Mouse (Mus musculus) embryonic facial prominence, embryonic 12.5 days (tissue): ENCODE data around the gene Ear6. TPM values are rescaled to one million over a fixed set of nuclear protein-coding genes. Genes with fewer than 3 reads are reported as not detected.
A peak's percentile ranks its signal among the peaks of the same experiment; 100 is the strongest.
"Not testable (repeated sequence)": the region's sequence is repeated elsewhere in the genome, so short reads cannot be mapped to it uniquely, and the experiment has no call there.

ENCODE experiments used
- ATAC-seq: fragments of 200-750 bp; cut with Nextera tagmentation; 2 replicates; pipeline ENCODE4 v1.8.0; 2017; ENCODE audit not compliant: insufficient number of reproducible peaks, insufficient read depth, low FRiP score, low TSS enrichment
- H3K27ac ChIP-seq: fragments of 300-500 bp; sonication (generic); 2 replicates; pipeline ENCODE4 v1.5.1; 2016; ENCODE audit warnings: mild to moderate bottlenecking
- H3K27me3 ChIP-seq: fragments of 300-500 bp; sonication (generic); 2 replicates; pipeline ENCODE4 v1.6.1; 2016; ENCODE audit warnings: mild to moderate bottlenecking, moderate library complexity
- H3K36me3 ChIP-seq: fragments of 300-500 bp; sonication (generic); 2 replicates; pipeline ENCODE4 v1.6.1; 2016; ENCODE audit warnings: mild to moderate bottlenecking
- H3K4me1 ChIP-seq: fragments of 300-500 bp; sonication (generic); 2 replicates; pipeline ENCODE4 v1.6.1; 2016
- H3K4me2 ChIP-seq: fragments of 300-500 bp; sonication (generic); replicated peaks from 2 replicates; pipeline ENCODE4 v1.6.1; 2016; ENCODE audit warnings: mild to moderate bottlenecking, moderate library complexity
- H3K4me3 ChIP-seq: fragments of 300-500 bp; sonication (generic); 2 replicates; pipeline ENCODE4 v1.5.1; 2016; ENCODE audit warnings: mild to moderate bottlenecking
- H3K9ac ChIP-seq: fragments of 300-500 bp; sonication (generic); 2 replicates; pipeline ENCODE4 v1.6.1; 2016; ENCODE audit warnings: mild to moderate bottlenecking, moderate library complexity
- H3K9me3 ChIP-seq: fragments of 300-500 bp; sonication (generic); 2 replicates; pipeline ENCODE4 v1.6.1; 2016; ENCODE audit warnings: mild to moderate bottlenecking, moderate library complexity
- WGBS: fragments of 180-500 bp; shearing (Covaris S2); methylation state at CpG from one replicate; pipeline ENCODE4 v1.1.7; 2016; 5-methylcytosine and 5-hydroxymethylcytosine counted together
- polyA plus RNA-seq: library from polyadenylated mRNA; unstranded; fragments of >200 nt; fragmentation: Nextera tagmentation; extraction: Ambion mirVana; gene quantifications from 2 replicates; pipeline ENCODE4 v1.2.1, GENCODE M21; 2016

The Ear6 gene
- not detected in 2 replicates for polyA plus RNA-seq

GRCm38 (mm10) chr14:51853399-51853798 lies at the start of gene Ear6:
Gene Ear6, plus strand, starts transcription at chr14:51853699.
- no peak within 1 kb of the TSS for H3K9ac ChIP-seq
- H3K4me2 ChIP-seq = no peak within 1 kb of the TSS
- no peaks in the 10 kb centered on the region for H3K9me3 ChIP-seq
- no peak for ATAC-seq
- H3K27me3 ChIP-seq = no peaks in the 10 kb centered on the region
- no peak within 1 kb of the TSS for H3K27ac ChIP-seq
- H3K4me3 ChIP-seq = no peak within 1 kb of the TSS
- no peaks in the 10 kb centered on the region for H3K36me3 ChIP-seq
- no peaks in the 10 kb centered on the region for H3K4me1 ChIP-seq

- ATAC-seq = no peak
- Histone ChIP-seq H3K27me3 (no peaks in the 10 kb centered on the region), H3K9ac (no peak overlapping the region), H3K4me3 (no peak overlapping the region), H3K4me2 (no peak overlapping the region), H3K9me3 (no peaks in the 10 kb centered on the region), H3K36me3 (no peaks in the 10 kb centered on the region), H3K27ac (no peak overlapping the region), H3K4me1 (no peaks in the 10 kb centered on the region)
- WGBS = 64% methylated on average over 1 of the region's 1 CpGs
Observed at GRCm38 (mm10) chr14:51826625-51827024, 26.9 kb upstream of the Ear6 start.

GRCm38 (mm10) chr14:51827842-51828241 lies 25.7 kb upstream of the Ear6 start:
- not testable (repeated sequence) for H3K9me3 ChIP-seq, H3K9ac ChIP-seq, H3K4me3 ChIP-seq, H3K27me3 ChIP-seq, H3K4me1 ChIP-seq, H3K36me3 ChIP-seq, H3K4me2 ChIP-seq, H3K27ac ChIP-seq
- WGBS = 36% methylated on average over 5 of the region's 5 CpGs
- 0 out of 2 replicates have a peak, but pooled peaks have one; percentile 67 for ATAC-seq

- no peaks in the 10 kb centered on the region for H3K27me3 ChIP-seq
- H3K4me3 ChIP-seq = no peak overlapping the region
- no peak overlapping the region for H3K9ac ChIP-seq
- H3K27ac ChIP-seq = no peak overlapping the region
- ATAC-seq = no peak
- no peak overlapping the region for H3K4me2 ChIP-seq
- no peaks in the 10 kb centered on the region for H3K9me3 ChIP-seq
- no peaks in the 10 kb centered on the region for H3K4me1 ChIP-seq
- WGBS = 80% methylated on average over 6 of the region's 6 CpGs
- no peaks in the 10 kb centered on the region for H3K36me3 ChIP-seq
Observed at GRCm38 (mm10) chr14:51829188-51829587, 24.3 kb upstream of the Ear6 start.

GRCm38 (mm10) chr14:51838480-51838879 lies 15.0 kb upstream of the Ear6 start:
- not testable (repeated sequence) for ATAC-seq, H3K27ac ChIP-seq, H3K9me3 ChIP-seq, H3K4me3 ChIP-seq, H3K9ac ChIP-seq, H3K4me2 ChIP-seq, H3K4me1 ChIP-seq, H3K36me3 ChIP-seq, H3K27me3 ChIP-seq
- WGBS = 22% methylated on average over 2 of the region's 2 CpGs

GRCm38 (mm10) chr14:51842250-51842649 lies 11.2 kb upstream of the Ear6 start:
- no peaks in the 10 kb centered on the region for H3K36me3 ChIP-seq
- no peaks in the 10 kb centered on the region for H3K27me3 ChIP-seq
- no peaks in the 10 kb centered on the region for H3K9me3 ChIP-seq
- no peaks in the 10 kb centered on the region for H3K4me1 ChIP-seq
- 70% methylated on average over 1 of the region's 1 CpGs for WGBS
- no peak overlapping the region for H3K9ac ChIP-seq
- H3K4me3 ChIP-seq = no peak overlapping the region
- no peak for ATAC-seq
- H3K27ac ChIP-seq = no peak overlapping the region
- H3K4me2 ChIP-seq = no peak overlapping the region

- Histone ChIP-seq H3K4me2 (no peak overlapping the region), H3K36me3 (no peaks in the 10 kb centered on the region), H3K27me3 (no peaks in the 10 kb centered on the region), H3K9ac (no peak overlapping the region), H3K4me1 (no peaks in the 10 kb centered on the region), H3K4me3 (no peak overlapping the region), H3K27ac (no peak overlapping the region), H3K9me3 (no peaks in the 10 kb centered on the region)
- ATAC-seq = no peak
- WGBS = 94% methylated on average over 2 of the region's 2 CpGs
Observed at GRCm38 (mm10) chr14:51842781-51843180, 10.7 kb upstream of the Ear6 start.

GRCm38 (mm10) chr14:51843882-51844281 lies 9.6 kb upstream of the Ear6 start:
- Histone ChIP-seq H3K27ac (no peak overlapping the region), H3K4me3 (no peak overlapping the region), H3K9me3 (no peaks in the 10 kb centered on the region), H3K9ac (no peak overlapping the region), H3K36me3 (no peaks in the 10 kb centered on the region), H3K27me3 (no peaks in the 10 kb centered on the region), H3K4me1 (no peaks in the 10 kb centered on the region), H3K4me2 (no peak overlapping the region)
- no peak for ATAC-seq

GRCm38 (mm10) chr14:51846566-51846965 lies 6.9 kb upstream of the Ear6 start:
- H3K4me3 ChIP-seq = no peak overlapping the region
- 0 out of 2 replicates have a peak, but pooled peaks have one; percentile 22 for ATAC-seq
- no peaks in the 10 kb centered on the region for H3K36me3 ChIP-seq
- H3K9ac ChIP-seq = no peak overlapping the region
- H3K9me3 ChIP-seq = no peaks in the 10 kb centered on the region
- H3K4me1 ChIP-seq = no peaks in the 10 kb centered on the region
- no peak overlapping the region for H3K27ac ChIP-seq
- no peak overlapping the region for H3K4me2 ChIP-seq
- no peaks in the 10 kb centered on the region for H3K27me3 ChIP-seq
- 72% methylated on average over 3 of the region's 3 CpGs for WGBS

- H3K27me3 ChIP-seq, H3K36me3 ChIP-seq, H3K9me3 ChIP-seq, H3K4me2 ChIP-seq, H3K4me3 ChIP-seq, ATAC-seq, H3K4me1 ChIP-seq, H3K9ac ChIP-seq, H3K27ac ChIP-seq: not testable (repeated sequence)
- 40% methylated on average over 3 of the region's 3 CpGs for WGBS
Observed at GRCm38 (mm10) chr14:51851006-51851405, 2.5 kb upstream of the Ear6 start.

GRCm38 (mm10) chr14:51855280-51855679 lies 1.8 kb downstream of the Ear6 start:
- 82% methylated on average over 7 of the region's 7 CpGs for WGBS
- not testable (repeated sequence) for H3K4me2 ChIP-seq, H3K27me3 ChIP-seq, H3K4me1 ChIP-seq, ATAC-seq, H3K27ac ChIP-seq, H3K9ac ChIP-seq, H3K9me3 ChIP-seq, H3K36me3 ChIP-seq, H3K4me3 ChIP-seq

- H3K4me1 ChIP-seq, H3K4me3 ChIP-seq, H3K27ac ChIP-seq, H3K36me3 ChIP-seq, H3K9ac ChIP-seq, ATAC-seq, H3K9me3 ChIP-seq, H3K4me2 ChIP-seq, H3K27me3 ChIP-seq: not testable (repeated sequence)
- 26% methylated on average over 1 of the region's 1 CpGs for WGBS
Observed at GRCm38 (mm10) chr14:51863603-51864002, 10.1 kb downstream of the Ear6 start.

GRCm38 (mm10) chr14:51870756-51871155 lies 17.3 kb downstream of the Ear6 start:
- 63% methylated on average over 2 of the region's 2 CpGs for WGBS
- Histone ChIP-seq H3K9me3 (no peaks in the 10 kb centered on the region), H3K27ac (no peak overlapping the region), H3K27me3 (no peaks in the 10 kb centered on the region), H3K9ac (no peak overlapping the region), H3K4me3 (no peak overlapping the region), H3K4me1 (no peaks in the 10 kb centered on the region), H3K4me2 (no peak overlapping the region), H3K36me3 (no peaks in the 10 kb centered on the region)
- no peak for ATAC-seq
